Mouse (Mus musculus): ENCODE measurements around the gene Adamtsl1. TPM values are rescaled to one million over a fixed set of nuclear protein-coding genes. Genes with fewer than 3 reads are reported as not detected.

Gene Adamtsl1
- polyA plus RNA-seq, 1 experiment from 2014 or later: 5.2 TPM

DNA sequence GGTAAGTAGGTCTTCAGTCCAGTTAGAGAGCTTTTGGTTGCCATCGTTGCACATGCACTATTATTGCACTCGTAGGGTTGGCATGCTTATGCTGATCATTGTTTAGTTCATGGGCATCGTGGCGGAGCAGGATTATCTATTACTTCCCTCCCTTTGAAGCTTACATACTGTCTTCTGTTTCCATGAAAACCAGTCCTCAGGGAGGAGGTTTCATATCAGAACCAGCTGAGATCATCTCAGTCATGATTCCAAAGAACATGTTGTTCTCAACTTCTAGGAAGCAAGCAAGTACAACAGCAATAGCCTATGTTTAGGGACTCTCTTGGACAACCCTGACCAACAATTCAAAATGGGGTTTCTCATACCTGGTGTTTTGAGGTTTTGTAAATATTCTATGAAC, 774.3 kb downstream of the Adamtsl1 start:
- DNase-seq (ENCODE audit: low spot score) (no peak), ATAC-seq (no peak)
- no peaks in the 10 kb centered on the region for H3K4me1 ChIP-seq (ENCODE audit: insufficient read depth, low read depth, low read length)
- H3K9ac ChIP-seq (replicated peaks; ENCODE audit: low read depth): no peak overlapping the region
- TF ChIP-seq EP300 (IDR thresholded peaks at IDR 0.05): no peak
- TF ChIP-seq CTCF (IDR thresholded peaks at IDR 0.05): no peak
- no peaks in the 10 kb centered on the region for H3K27me3 ChIP-seq (replicated peaks; ENCODE audit: insufficient read depth, low read length)
- no peaks in the 10 kb centered on the region for H3K36me3 ChIP-seq (ENCODE audit: insufficient read depth, low read length)
- H3K27ac ChIP-seq (ENCODE audit: low read length): no peak overlapping the region
- no peak overlapping the region for H3K4me3 ChIP-seq (ENCODE audit: low read depth, low read length)
- H3K9me3 ChIP-seq (ENCODE audit: low read length): no peaks in the 10 kb centered on the region
- H3K4me2 ChIP-seq (replicated peaks; ENCODE audit: low read depth, low read length): no peak overlapping the region
- 84% methylated on average over 4 of the region's 4 CpGs for WGBS

DNA sequence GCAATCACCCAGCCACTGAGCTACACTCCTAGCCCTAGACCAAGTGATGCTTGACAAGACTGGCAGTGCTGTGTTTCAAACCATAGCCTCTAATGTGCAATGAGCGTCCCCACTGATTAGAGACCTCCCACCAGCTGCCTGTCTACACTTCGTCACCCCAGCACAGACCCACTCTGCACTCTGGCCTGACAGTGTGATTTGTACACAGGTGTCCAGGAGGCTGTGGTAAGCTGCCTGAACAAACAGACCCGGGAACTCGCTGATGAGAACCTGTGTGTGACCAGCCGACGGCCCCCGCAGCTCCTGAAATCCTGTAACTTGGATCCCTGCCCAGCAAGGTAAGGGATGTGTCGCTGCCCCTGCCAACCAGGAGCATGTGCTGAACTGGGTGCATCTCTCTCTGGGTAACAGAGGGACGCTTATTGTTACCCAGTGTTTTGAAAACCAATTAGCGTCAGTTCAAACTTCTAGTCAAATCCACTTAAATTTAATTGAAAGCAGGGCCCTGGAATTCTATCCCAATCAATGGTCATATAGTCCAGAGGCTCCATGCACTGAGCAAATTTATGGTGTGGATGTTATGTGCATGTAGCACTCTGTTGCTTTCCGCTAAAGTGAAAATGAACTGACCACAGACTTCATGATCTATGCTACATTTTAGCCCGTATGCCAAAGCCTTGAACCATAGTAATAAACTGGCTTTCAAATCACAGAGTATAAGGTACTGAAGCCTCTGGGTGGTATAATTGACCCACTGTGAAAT, 775.7 kb downstream of the Adamtsl1 start:
- H3K9ac ChIP-seq (replicated peaks; ENCODE audit: low read depth): no peak overlapping the region
- whole genome bisulfite sequencing: 63% methylated on average over 12 of the region's 12 CpGs
- TF ChIP-seq EP300 (IDR thresholded peaks at IDR 0.05) (no peak), CTCF (IDR thresholded peaks at IDR 0.05) (no peak)

DNA sequence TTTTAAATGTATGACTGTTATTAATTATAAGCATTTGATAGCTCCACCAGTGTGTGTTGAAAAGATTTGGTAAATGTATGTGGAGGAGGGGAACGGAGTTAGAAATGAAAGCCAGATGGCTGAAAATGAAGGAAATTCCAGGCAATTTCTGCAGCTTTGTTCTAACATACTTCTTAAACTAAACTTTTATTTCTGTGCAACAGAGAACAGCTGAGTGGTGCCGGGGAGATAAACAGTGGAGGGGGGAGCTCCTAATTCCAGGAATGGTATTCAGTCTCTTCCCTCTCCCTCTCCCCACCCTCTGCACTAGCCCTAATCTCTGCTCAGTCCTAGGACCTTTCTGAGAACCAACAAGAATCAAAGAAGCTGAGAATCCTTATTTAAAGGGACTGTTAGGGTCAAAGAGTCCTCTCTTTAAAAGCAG, 780.9 kb downstream of the Adamtsl1 start:
- H3K4me3 ChIP-seq (ENCODE audit: low read depth, low read length): no peak overlapping the region
- no peak overlapping the region for H3K4me2 ChIP-seq (replicated peaks; ENCODE audit: low read depth, low read length)
- no peaks in the 10 kb centered on the region for H3K9me3 ChIP-seq (ENCODE audit: low read length)
- H3K27me3 ChIP-seq (replicated peaks; ENCODE audit: insufficient read depth, low read length): no peaks in the 10 kb centered on the region
- TF ChIP-seq EP300 (IDR thresholded peaks at IDR 0.05): no peak
- TF ChIP-seq CTCF (IDR thresholded peaks at IDR 0.05): no peak
- peak; percentile 32 for DNase-seq (ENCODE audit: low spot score)
- no peaks in the 10 kb centered on the region for H3K36me3 ChIP-seq (ENCODE audit: insufficient read depth, low read length)
- H3K4me1 ChIP-seq (ENCODE audit: insufficient read depth, low read depth, low read length): no peaks in the 10 kb centered on the region
- ATAC-seq: peak; percentile 37
- WGBS: 42% methylated on average over 2 of the region's 2 CpGs
- H3K9ac ChIP-seq (replicated peaks; ENCODE audit: low read depth): no peak overlapping the region
- H3K27ac ChIP-seq (ENCODE audit: low read length): no peak overlapping the region

More for the DNA sequence above, 775.7 kb downstream of the Adamtsl1 start:
- H3K9me3 ChIP-seq (ENCODE audit: low read length): no peaks in the 10 kb centered on the region
- H3K4me2 ChIP-seq (replicated peaks; ENCODE audit: low read depth, low read length): no peak overlapping the region
- ATAC-seq: no peak
- no peaks in the 10 kb centered on the region for H3K4me1 ChIP-seq (ENCODE audit: insufficient read depth, low read depth, low read length)
- no peak overlapping the region for H3K27ac ChIP-seq (ENCODE audit: low read length)
- no peak overlapping the region for H3K4me3 ChIP-seq (ENCODE audit: low read depth, low read length)
- no peak for DNase-seq (ENCODE audit: low spot score)
- H3K36me3 ChIP-seq (ENCODE audit: insufficient read depth, low read length): no peaks in the 10 kb centered on the region
- no peaks in the 10 kb centered on the region for H3K27me3 ChIP-seq (replicated peaks; ENCODE audit: insufficient read depth, low read length)

DNA sequence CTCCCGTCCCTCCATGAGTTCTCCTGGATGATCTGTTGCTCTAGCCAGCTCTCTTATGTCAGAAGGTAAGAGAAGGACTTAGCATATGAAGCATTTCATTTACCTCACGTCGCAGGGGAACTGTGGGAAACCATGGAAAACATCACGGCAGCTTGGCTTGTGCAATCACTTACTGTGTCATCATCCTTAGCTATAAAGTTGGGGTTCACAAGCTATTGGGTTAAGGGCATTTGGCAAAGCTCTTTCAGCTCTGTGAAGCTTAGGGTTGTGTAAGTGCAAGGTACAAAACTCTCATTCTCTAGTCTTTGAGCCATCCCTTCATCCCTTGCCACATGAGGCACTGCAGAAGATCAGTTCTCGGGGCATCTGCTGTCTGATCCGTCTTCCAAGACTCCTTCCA, 787.5 kb downstream of the Adamtsl1 start:
- H3K4me1 ChIP-seq (ENCODE audit: insufficient read depth, low read depth, low read length): no peaks in the 10 kb centered on the region
- no peak overlapping the region for H3K27ac ChIP-seq (ENCODE audit: low read length)
- H3K9ac ChIP-seq (replicated peaks; ENCODE audit: low read depth): no peak overlapping the region
- no peak overlapping the region for H3K4me3 ChIP-seq (ENCODE audit: low read depth, low read length)
- no peak for ATAC-seq
- no peaks in the 10 kb centered on the region for H3K27me3 ChIP-seq (replicated peaks; ENCODE audit: insufficient read depth, low read length)
- no peak overlapping the region for H3K4me2 ChIP-seq (replicated peaks; ENCODE audit: low read depth, low read length)
- TF ChIP-seq EP300 (IDR thresholded peaks at IDR 0.05) (no peak), CTCF (IDR thresholded peaks at IDR 0.05) (no peak)
- H3K36me3 ChIP-seq (ENCODE audit: insufficient read depth, low read length): no peaks in the 10 kb centered on the region
- H3K9me3 ChIP-seq (ENCODE audit: low read length): no peaks in the 10 kb centered on the region
- DNase-seq (ENCODE audit: low spot score): no peak
- WGBS: 72% methylated on average over 6 of the region's 6 CpGs

DNA sequence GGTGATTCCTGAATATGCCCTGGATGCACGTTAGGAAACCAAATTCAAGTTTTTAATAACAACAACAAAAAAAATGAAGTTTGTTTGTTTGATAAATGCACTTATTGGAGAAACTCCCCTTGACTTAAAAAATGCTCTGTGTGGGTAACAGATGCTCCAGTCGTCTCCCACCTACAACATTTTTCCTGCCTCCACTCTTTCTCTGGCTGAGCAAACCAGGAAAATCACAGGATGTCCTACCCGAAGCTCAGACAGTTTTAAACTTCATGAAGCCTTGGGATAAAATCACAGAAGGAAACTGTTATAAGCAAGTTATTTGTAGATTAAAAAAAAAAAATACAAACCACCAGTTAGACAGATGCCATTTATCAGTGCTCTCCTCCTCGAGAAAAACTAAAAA, 788.1 kb downstream of the Adamtsl1 start:
- no peak for ATAC-seq
- no peak for TF ChIP-seq CTCF (IDR thresholded peaks at IDR 0.05)
- TF ChIP-seq EP300 (IDR thresholded peaks at IDR 0.05): no peak
- no peak for DNase-seq (ENCODE audit: low spot score)
- H3K4me2 ChIP-seq (replicated peaks; ENCODE audit: low read depth, low read length): no peak overlapping the region
- no peak overlapping the region for H3K9ac ChIP-seq (replicated peaks; ENCODE audit: low read depth)
- no peak overlapping the region for H3K4me3 ChIP-seq (ENCODE audit: low read depth, low read length)
- no peaks in the 10 kb centered on the region for H3K9me3 ChIP-seq (ENCODE audit: low read length)
- H3K27me3 ChIP-seq (replicated peaks; ENCODE audit: insufficient read depth, low read length): no peaks in the 10 kb centered on the region
- WGBS: 50% methylated on average over 4 of the region's 4 CpGs
- H3K4me1 ChIP-seq (ENCODE audit: insufficient read depth, low read depth, low read length): no peaks in the 10 kb centered on the region
- H3K27ac ChIP-seq (ENCODE audit: low read length): no peak overlapping the region
- H3K36me3 ChIP-seq (ENCODE audit: insufficient read depth, low read length): no peaks in the 10 kb centered on the region

DNA sequence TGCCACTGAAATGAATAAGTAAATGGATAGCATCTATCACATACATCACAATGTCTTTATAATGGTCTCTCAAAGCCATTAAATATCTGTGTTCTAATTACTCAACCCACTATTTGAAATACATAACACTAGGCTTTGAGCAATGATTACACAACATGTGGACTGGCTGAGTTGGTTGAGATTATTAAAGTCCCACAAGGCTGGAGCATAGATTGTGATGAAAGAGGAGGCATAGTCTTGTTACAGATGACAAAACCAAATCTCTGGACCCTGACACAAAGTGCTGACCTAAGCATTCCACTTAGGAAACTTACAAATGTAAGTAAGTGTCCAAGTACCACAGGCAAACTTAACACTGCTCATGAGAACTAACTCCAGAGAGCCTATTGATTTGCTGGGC, 792.8 kb downstream of the Adamtsl1 start:
- Histone ChIP-seq H3K27me3 (replicated peaks; ENCODE audit: insufficient read depth, low read length) (no peaks in the 10 kb centered on the region), H3K9ac (replicated peaks; ENCODE audit: low read depth) (no peak overlapping the region), H3K4me3 (ENCODE audit: low read depth, low read length) (no peak overlapping the region), H3K4me2 (replicated peaks; ENCODE audit: low read depth, low read length) (no peak overlapping the region), H3K4me1 (ENCODE audit: insufficient read depth, low read depth, low read length) (peaks cover 9% of the 10 kb centered on the region; the same call in 1 of the 2 replicates), H3K27ac (ENCODE audit: low read length) (no peak overlapping the region), H3K9me3 (ENCODE audit: low read length) (no peaks in the 10 kb centered on the region), H3K36me3 (ENCODE audit: insufficient read depth, low read length) (no peaks in the 10 kb centered on the region)
- TF ChIP-seq CTCF (IDR thresholded peaks at IDR 0.05) (no peak), EP300 (IDR thresholded peaks at IDR 0.05) (no peak)
- peak; percentile 37 for DNase-seq (ENCODE audit: low spot score)
- no peak for ATAC-seq
